Mouse (Mus musculus): ENCODE results near the gene H2afv.

GRCm38 (mm10) chr11:6437667-6438066 lies 6.6 kb downstream of the H2afv start:
- TF ChIP-seq CTCF (IDR thresholded peaks at IDR 0.05; ENCODE audit: borderline replicate concordance, control insufficient read depth, extremely low read depth, insufficient read depth, low read length, poor library complexity) (no peak), POLR2A (IDR thresholded peaks at IDR 0.05; ENCODE audit: control insufficient read depth, extremely low read depth, insufficient read depth, low read length, poor library complexity) (no peak)
